Mouse (Mus musculus): ENCODE data around the gene Zfp281.

The Zfp281 gene

GRCm38 (mm10) chr1:136624146-136625018 lies at the start of gene Zfp281:
TSS of gene Zfp281 (plus strand) at chr1:136624901.
- DNase-seq: peak; percentile 96

DNA sequence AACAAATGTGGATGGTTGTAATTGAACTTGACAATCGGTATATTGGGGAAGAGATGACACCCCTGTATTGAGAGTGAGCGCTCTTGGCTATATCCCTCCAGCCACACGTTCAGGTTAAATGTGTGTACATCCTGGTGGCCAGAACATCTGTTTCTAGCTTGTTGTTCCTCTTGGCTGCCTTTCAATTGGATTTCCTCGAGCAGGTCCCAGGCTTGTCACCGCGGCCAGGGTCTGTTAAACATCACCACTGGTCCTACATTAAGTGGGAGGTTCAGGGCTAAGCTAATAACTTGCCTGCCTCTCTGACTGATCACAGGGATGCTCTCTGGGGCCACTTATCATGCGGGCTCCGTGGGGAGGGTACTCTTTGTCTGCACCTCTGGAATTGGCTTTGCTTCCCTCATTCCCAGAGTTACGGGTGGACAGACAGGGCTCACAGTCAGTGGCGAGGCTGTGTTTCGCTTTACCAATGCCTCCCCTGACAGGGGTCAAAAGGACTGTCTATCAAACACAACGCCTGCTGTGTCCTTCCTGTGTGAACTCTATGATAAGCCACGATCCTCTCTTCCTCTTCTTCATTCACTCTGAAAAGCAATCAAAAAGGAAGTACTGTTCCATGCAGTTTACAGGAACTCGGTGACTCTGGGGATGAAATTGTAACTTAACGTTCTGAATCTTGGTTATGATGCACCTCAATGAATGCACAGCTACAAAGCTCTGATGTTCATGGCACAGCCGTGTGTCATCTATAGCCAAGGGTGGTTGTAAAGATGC lies 46.6 kb upstream of the Zfp281 start:
- no peak for DNase-seq

GRCm38 (mm10) chr1:136579360-136579759 lies 45.3 kb upstream of the Zfp281 start:
- DNase-seq: no peak

DNA sequence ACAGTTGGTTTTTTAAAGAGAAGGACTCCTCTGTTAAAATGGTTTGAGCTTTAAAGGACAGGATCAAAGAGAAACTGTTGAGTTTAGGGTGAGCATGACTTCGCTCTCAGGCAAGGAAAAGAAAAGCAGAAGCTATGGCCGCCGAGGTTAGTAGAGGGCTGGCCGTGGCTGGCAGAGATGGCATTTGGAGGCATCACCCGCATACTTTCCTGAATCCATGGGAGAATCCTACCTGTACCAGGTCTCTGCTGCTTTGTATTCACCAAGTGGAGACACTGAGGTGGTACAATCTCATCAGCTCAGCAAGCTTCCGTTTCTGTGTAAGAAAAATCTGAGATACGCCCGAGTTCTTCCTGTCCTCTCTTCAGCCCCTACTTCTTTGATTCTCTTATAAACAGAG lies 44.4 kb upstream of the Zfp281 start:
- DNase-seq: no peak

DNA sequence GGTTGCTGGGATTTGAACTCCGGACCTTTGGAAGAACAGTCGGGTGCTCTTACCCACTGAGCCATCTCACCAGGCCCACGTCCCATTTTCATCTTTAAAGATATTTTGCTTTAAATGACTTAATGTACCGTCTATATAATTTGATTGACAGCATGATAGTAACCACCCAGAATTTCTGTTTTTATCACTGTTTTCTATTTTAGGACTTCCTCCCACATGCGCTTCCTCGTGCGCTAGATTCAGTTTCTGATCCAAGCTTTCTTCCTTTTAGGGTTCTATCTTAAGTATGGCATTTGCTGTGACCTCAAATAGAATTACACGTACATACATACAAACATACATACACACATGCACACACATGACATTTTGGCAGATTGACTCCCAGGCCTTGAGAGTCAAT lies 42.9 kb upstream of the Zfp281 start:
- DNase-seq: no peak

- DNase-seq: no peak
Observed at GRCm38 (mm10) chr1:136587761-136588405, 36.8 kb upstream of the Zfp281 start.

- DNase-seq: no peak
Observed at GRCm38 (mm10) chr1:136588908-136589307, 35.8 kb upstream of the Zfp281 start.

DNA sequence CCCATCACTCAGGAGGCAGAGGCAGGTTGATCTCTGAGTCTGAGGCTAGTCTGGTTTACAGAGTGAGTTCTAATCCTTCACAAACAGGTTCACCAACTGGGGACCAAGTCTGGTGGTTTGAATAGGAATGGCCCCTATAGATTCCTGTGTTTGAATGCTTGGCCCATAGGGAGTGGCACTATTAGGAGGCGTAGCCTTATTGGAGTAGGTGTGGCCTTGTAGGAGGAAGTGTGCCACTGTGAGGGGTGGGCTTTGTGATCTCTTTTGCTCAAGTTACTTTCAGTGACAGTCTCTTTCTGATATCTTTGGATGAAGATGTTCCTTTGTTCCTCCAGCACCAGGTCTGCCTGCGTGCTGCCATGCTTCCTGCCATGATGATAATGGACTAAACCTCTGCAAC lies 32.0 kb upstream of the Zfp281 start:
- no peak for DNase-seq

GRCm38 (mm10) chr1:136594235-136594850 lies 30.4 kb upstream of the Zfp281 start:
- DNase-seq: no peak

DNA sequence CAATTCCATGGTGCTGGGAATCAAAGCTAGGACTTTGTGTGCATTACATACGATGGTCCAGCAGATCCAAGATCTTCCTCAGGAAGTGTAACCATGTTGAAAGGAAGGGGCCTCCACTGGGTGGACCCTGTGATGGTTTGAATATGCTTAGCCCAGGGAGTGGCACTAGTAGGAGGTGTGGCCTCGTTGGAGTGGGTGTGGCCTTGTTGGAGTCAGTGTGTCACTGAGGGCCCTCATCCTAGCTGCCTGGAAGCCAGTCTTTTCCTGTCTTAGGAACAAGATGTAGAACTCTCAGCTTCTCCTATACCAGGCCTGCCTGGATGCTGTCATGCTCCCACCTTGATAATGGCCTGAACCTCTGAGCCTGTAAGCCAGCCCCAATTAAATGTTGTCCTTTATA lies 27.9 kb upstream of the Zfp281 start:
- DNase-seq: no peak

- no peak for DNase-seq
Observed at GRCm38 (mm10) chr1:136598286-136598685, 26.4 kb upstream of the Zfp281 start.

- no peak for DNase-seq
Observed at GRCm38 (mm10) chr1:136600067-136600466, 24.6 kb upstream of the Zfp281 start.

- DNase-seq: no peak
Observed at GRCm38 (mm10) chr1:136600647-136601345, 23.9 kb upstream of the Zfp281 start.

- peak; percentile 27 for DNase-seq
Observed at GRCm38 (mm10) chr1:136601346-136601888, 23.3 kb upstream of the Zfp281 start.

GRCm38 (mm10) chr1:136602303-136602702 lies 22.4 kb upstream of the Zfp281 start:
- DNase-seq: no peak

DNA sequence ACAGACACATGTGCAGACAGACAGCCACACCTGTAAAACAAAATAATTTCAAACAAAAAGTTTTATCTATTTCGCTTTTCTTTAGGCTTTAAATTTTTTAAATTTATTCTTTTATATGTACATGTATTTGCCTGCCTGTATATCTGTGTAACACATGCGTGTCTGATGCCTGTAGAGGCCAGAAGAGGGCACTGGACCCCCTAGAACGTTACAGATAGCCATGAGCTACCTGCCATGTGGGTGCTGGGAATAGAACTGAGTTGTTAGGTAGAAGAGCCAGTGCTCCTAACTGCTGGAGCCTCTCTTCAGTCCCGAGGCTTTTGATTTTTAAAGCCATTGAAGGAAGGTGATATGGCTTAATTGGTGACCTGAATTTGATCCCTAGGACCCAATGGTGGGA lies 20.5 kb upstream of the Zfp281 start:
- no peak for DNase-seq

DNA sequence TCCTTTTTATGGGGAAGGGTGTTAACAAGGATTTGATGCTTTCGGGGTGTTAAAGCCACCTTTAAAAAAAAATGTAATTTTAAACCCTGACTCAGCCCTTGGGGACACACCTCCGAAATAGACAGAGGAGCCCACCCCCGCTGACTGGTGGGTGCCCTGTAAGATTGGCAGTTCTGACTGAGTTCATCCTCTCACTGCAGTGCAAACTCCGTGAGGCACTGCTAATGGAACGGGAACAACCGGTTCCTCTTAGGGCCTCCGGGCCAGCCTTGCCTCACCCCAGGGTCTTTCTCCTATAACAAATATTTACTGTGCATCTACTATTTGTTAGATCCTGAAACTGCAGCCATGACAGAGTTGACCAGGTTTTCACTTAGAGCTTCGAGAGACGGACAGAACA lies 18.9 kb upstream of the Zfp281 start:
- no peak for DNase-seq

DNA sequence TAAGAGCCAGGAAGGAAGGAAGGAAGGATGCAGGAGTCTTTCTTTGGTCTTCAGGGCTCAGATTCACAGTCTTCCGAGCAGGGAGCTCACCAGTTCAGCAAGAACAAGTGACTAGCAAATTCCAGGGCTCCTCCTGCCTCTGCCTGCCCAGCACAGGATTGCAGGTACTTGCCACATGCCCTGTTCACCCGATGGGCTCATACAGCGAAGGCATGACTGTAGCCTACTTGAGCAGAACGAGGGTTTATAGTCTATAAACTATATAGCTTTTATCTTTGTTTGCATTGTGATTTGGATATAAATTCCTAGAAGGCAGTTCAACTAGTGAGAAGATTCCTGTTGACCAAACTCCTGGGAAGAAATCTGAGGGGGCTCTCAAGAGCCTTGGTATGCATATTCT lies 18.4 kb upstream of the Zfp281 start:
- no peak for DNase-seq

DNA sequence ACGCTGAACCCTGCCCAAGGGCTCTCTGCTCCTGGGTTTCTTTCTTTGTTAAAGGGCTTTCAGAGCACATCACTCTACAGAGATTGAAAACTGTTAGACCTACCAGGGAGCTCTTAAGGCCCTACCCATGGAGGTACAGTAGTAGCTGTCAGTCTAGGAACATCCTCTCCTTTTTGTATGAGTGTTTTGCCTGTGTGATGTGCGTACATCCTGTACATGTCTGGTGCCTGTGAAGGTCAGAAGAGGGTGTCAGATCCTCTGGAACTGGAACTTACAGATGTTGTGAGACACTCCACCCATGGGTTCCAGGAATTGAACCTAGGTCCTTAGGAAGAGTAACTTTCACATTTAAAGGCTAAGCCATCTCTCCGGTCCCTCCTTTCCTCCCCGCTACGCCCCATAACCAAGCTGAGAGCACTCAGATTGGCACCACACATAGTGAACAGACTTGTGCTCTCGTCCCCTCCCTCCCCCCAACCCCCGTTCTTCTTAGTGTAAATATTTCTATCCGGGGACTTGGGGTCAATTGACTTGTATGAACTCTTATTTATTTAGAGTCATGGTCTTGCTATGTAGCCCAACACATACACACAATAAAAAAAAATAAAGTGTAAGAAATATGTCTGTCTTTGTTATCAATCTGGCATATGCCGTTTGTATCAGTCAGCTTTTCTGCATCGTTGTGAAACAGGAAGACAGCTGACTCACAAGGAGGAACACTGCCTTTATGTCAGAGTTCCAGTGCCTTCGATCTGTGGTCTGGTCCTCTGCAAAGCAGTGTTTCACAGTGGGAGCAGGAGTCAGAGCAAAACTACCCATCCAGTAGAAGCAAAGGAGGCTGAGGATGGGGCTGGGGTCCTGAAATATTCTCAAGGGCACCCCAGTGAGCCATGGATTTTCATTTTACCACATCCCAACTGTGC lies 16.1 kb upstream of the Zfp281 start:
- DNase-seq: no peak

DNA sequence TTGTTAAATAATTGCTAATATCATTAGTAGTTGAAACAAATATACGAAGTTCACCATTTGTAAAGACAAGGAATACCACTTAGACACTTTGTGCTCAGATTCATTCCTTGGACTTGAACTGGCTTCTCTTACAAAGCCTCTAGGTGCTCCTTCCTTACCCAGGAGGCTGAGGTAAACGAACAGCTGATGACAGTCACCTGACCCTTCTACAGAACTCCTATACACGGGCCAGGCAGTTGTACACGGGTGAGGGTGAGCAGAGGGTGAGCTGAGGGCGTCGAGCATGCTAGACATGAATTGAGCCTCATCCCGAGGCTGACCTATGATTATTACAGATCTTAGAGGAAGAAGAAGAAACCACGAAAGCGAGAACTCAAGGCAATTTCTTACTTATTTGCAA lies 12.9 kb upstream of the Zfp281 start:
- no peak for DNase-seq

- DNase-seq: no peak
Observed at GRCm38 (mm10) chr1:136613300-136613751, 11.4 kb upstream of the Zfp281 start.

All from lung, postnatal 36 days (tissue).